Mouse (Mus musculus) naive thymus-derived CD4-positive, alpha-beta T cell, adult 5 months (primary cell): ENCODE data around the gene Golph3l. TPM values are rescaled to one million over a fixed set of nuclear protein-coding genes. Genes with fewer than 3 reads are reported as not detected.

Source experiments
- polyA plus RNA-seq: library from polyadenylated mRNA; unstranded; fragments of 100-300 nt; shearing (Covaris generic); gene quantifications from one replicate; pipeline ENCODE4 v1.2.1, GENCODE M21; 2017

Gene Golph3l
- 15.8 TPM for polyA plus RNA-seq

DNA sequence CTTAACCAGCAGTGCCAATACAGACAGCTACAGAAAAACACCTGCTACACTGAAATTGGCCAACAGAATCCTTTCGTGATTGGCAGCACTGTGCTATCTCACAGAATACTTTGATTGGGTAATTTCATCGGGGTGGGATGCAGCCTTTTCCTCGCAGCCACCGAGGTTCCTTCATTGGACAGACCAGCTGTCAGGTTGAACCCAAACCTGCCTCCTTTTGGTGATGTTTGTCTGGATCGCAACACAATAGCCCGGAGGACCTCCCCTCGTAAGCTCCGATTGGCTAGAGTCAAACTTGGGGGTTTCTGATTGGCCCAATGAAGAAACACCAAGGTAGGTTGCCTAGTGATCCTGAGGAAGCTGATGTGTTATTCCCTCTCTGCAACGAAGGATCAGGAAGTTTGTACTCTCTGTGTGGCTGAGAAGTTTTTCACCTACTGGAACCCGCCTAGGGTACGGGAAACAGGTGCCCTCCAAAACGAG, at the start of gene Golph3l:
Gene Golph3l, plus strand, starts transcription at position 331 of the 483 bp plus-strand sequence.

DNA sequence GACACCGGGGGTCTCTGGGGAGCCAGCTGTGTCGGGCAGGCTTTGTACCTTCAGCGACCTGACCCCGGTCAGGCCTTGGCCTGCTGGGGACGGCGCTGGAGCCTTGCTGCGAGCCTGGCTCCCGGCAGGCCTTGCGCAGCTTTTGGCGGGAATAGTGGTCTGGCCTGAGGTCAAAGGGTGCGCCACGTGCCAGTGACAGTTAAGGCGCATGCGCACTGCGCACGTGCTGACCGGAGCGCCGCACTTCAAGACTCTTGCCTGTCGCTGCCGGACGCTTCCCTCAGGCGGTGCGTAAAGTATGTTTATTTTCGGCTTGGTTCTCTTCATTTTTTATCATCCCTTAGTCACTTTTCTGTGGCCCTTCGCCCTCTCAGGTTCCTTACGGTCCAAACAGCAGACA, 29.3 kb upstream of the Golph3l start, which contains the start of gene Hormad1:
Gene Hormad1, plus strand, starts transcription at position 241 of the 400 bp plus-strand sequence.

DNA sequence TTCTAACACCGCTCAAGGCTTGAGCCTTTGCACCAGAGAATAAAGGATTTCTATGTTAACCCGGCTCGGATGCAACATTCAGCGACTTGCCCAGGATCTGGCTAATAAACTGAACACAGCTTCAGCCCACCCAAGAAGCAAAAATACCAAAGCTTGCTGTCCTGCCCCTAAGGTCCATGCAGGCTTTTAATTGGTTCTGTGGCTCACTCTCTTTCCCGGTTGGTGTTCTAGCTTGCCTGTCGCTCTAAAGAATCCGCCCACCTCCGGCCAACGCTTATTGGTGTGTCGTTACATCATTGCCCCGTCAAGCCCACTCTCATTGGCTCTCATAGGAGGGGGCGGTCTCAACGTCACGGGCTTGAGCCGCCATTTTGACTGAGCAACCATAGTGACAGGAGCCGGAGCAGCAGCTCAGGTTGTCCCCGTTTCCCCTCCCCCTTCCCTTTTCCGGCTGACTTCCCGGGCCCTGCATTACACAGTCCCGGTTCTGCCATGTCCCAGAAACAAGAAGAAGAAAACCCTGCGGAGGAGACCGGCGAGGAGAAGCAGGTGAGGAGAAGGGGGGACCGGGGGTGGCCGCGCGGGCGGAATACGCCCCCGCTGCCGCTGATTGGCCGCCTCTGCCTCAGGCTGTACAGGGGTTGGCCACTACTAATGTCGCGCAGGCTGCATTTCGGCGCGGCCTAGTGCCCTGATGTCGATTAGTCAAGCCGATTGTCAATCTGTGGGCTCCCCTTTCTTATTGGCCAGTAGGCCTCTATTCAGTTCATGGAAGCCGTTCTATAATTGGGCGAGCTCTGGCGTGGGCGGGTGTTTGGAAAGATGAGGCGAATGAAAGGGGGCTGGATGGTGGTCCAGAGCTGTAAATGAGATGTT, 36.1 kb downstream of the Golph3l start, which contains the start of gene Ensa:
Gene Ensa, plus strand, starts transcription at position 366 of the 876 bp plus-strand sequence.

DNA sequence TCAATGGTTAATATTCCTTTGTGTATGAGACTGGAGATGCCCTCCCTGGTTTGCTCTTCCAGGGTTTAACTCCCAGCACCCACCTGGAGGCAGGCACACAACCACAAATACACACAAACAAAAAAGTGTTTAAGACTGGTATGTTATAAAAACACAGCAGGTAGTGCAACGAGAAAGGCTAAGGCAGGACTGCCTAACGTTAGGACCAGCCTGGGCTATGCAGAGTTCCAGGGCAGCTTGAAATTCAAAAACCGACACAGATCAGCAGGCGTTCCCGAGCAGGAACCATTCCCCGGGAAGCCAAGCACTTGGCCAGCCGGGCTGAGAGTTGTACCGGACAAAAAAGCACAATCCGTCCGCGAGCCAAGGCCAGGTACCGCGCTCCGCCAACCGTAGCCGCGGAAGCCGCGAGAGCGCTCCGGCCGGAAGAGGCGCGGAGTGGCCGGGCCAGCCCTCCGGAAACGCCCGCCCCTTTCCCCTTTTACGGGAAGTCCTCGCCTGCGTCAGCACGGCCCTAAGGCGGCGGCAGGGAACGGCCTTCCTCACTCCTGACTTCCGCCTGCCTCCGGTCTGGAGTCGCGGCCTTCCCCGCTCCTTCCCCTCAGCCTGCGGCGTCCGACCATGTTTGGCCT, 69.6 kb downstream of the Golph3l start, which contains the start of gene Mcl1:
Gene Mcl1, plus strand, starts transcription at position 553 of the 632 bp plus-strand sequence.

Other genes starting within 250 kb of the Golph3l start
- gene Setdb1, start 231.7 kb upstream of the Golph3l start, polyA plus RNA-seq, result 28.4 TPM
- not detected for gene 4930558C23Rik, start 186.1 kb upstream of the Golph3l start, polyA plus RNA-seq
- gene Arnt, start 154.5 kb upstream of the Golph3l start, polyA plus RNA-seq, result 83.6 TPM
- not detected for gene Ctsk, start 89.7 kb upstream of the Golph3l start, polyA plus RNA-seq
- 143 TPM for gene Ctss, start 62.1 kb upstream of the Golph3l start, polyA plus RNA-seq
- not detected for gene Hormad1, start 29.3 kb upstream of the Golph3l start, polyA plus RNA-seq
- 122 TPM for gene Ensa, start 36.1 kb downstream of the Golph3l start, polyA plus RNA-seq
- 715 TPM for gene Mcl1, start 69.9 kb downstream of the Golph3l start, polyA plus RNA-seq
- 8.3 TPM for gene Adamtsl4, start 99.0 kb downstream of the Golph3l start, polyA plus RNA-seq
- gene Ecm1, start 150.6 kb downstream of the Golph3l start, polyA plus RNA-seq, result 95.4 TPM
- gene Tars2, start 171.3 kb downstream of the Golph3l start, polyA plus RNA-seq, result 60.4 TPM
- 60.5 TPM for gene Rprd2, start 229.9 kb downstream of the Golph3l start, polyA plus RNA-seq